Mouse (Mus musculus) lung, adult 2 months (tissue): Measurements from ENCODE around the gene Hoxb4.

Experiments used
- CTCF ChIP-seq: fragments of 200-500 bp; IDR thresholded peaks from 2 replicates; pipeline ENCODE4 v1.5.1; 2011; ENCODE audit warnings: mild to moderate bottlenecking, low read length, control low read depth; ENCODE audit not compliant: insufficient read depth
- POLR2A ChIP-seq: fragments of 200-500 bp; IDR thresholded peaks from 2 replicates; pipeline ENCODE4 v1.6.1; 2011; ENCODE audit warnings: low read depth, mild to moderate bottlenecking, control low read depth, low read length, borderline replicate concordance; ENCODE audit errors: extremely low read depth

- TF ChIP-seq CTCF (no peak), POLR2A (no peak)
Observed at GRCm38 (mm10) chr11:96324125-96324524, 6.1 kb downstream of the Hoxb4 start.
